Mouse (Mus musculus) c-Kit-positive CD71-positive TER-119-positive erythroid progenitor cells, embryonic 14.5 days (primary cell): ENCODE data around the gene Rhot2.

ENCODE experiments used
- DNase-seq: peaks from one replicate; pipeline ENCODE4 v3.0.0-alpha.2; 2013; ENCODE audit warnings: low spot score

The Rhot2 gene

GRCm38 (mm10) chr17:25841117-25841880 lies 3.4 kb downstream of the Rhot2 start, which contains the start of gene Gm20683:
Gene Gm20683, minus strand, starts transcription at chr17:25841763.
- DNase-seq = no peak

- no peak for DNase-seq
Measured at GRCm38 (mm10) chr17:25840519-25840918, 4.1 kb downstream of the Rhot2 start.

- no peak for DNase-seq
Measured at GRCm38 (mm10) chr17:25839455-25840235, 5.0 kb downstream of the Rhot2 start.

GRCm38 (mm10) chr17:25838904-25839303 lies 5.7 kb downstream of the Rhot2 start:
- DNase-seq = no peak

GRCm38 (mm10) chr17:25837533-25837932 lies 7.1 kb downstream of the Rhot2 start:
- no peak for DNase-seq

- no peak for DNase-seq
Measured at GRCm38 (mm10) chr17:25837076-25837410, 7.6 kb downstream of the Rhot2 start, which contains the start of gene Rhbdl1. Gene Rhbdl1, minus strand, starts transcription at chr17:25837295.

GRCm38 (mm10) chr17:25836397-25837075 lies 8.1 kb downstream of the Rhot2 start:
- no peak for DNase-seq

- no peak for DNase-seq
Measured at GRCm38 (mm10) chr17:25835816-25836215, 8.8 kb downstream of the Rhot2 start.

GRCm38 (mm10) chr17:25835301-25835700 lies 9.3 kb downstream of the Rhot2 start:
- DNase-seq = no peak

GRCm38 (mm10) chr17:25834595-25835222 lies 9.9 kb downstream of the Rhot2 start:
- no peak for DNase-seq

GRCm38 (mm10) chr17:25833961-25834594 lies 10.6 kb downstream of the Rhot2 start:
- no peak for DNase-seq

GRCm38 (mm10) chr17:25833291-25833663 lies 11.4 kb downstream of the Rhot2 start, which contains the start of gene Stub1:
Gene Stub1, minus strand, starts transcription at chr17:25833404.
- peak; percentile 61 for DNase-seq

GRCm38 (mm10) chr17:25832436-25833290 lies 12.0 kb downstream of the Rhot2 start:
- peak; percentile 98 for DNase-seq

- DNase-seq = no peak
Measured at GRCm38 (mm10) chr17:25831451-25832281, 13.0 kb downstream of the Rhot2 start.

- DNase-seq = no peak
Measured at GRCm38 (mm10) chr17:25830806-25831431, 13.7 kb downstream of the Rhot2 start.

GRCm38 (mm10) chr17:25830200-25830753 lies 14.4 kb downstream of the Rhot2 start:
- no peak for DNase-seq

- no peak for DNase-seq
Measured at GRCm38 (mm10) chr17:25829558-25830017, 15.1 kb downstream of the Rhot2 start.

GRCm38 (mm10) chr17:25828712-25829557 lies 15.7 kb downstream of the Rhot2 start, which contains the start of gene Jmjd8:
Gene Jmjd8, plus strand, starts transcription at chr17:25828867.
- peak; percentile 71 for DNase-seq
